Mouse (Mus musculus): ENCODE measurements at regions not wholly inside any gene's neighbourhood (a gene's known extent, or its start where the extent isn't known, plus 50 kb on each side); places are given as distances from the start of the nearest gene placed in this dataset.
"Not testable (repeated sequence)": the region's sequence is repeated elsewhere in the genome, so short reads cannot be mapped to it uniquely, and the experiment has no call there.

DNA sequence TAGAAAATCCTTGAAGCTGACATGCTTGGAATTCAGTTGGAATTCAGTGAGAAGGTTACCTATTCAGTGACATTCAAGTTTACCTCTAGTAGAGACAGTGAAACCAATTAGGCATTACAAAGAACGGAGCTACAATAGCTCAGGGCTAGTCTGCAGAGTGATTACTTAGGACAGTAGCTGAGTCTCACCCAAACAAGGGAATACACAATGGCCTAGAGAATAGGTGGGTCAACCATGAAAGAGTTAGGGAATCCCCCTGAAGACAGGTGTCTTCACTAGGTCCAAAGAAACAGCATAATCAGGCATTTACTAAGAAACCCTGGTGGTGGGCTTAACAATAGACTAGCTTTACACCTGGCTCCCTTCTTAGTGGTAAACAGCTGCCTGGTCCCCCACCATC, 2053.7 kb downstream of the Hace1 start:
- TF ChIP-seq HCFC1 (IDR thresholded peaks at IDR 0.05; ENCODE audit: borderline replicate concordance, insufficient read depth, low read length); ZC3H11A (IDR thresholded peaks at IDR 0.05; ENCODE audit: borderline replicate concordance, low read depth, low read length); MAFK (IDR thresholded peaks at IDR 0.05; ENCODE audit: insufficient read depth, low read depth, low read length); CHD2 (IDR thresholded peaks at IDR 0.05; ENCODE audit: low read depth, low read length); ZNF384 (IDR thresholded peaks at IDR 0.05; ENCODE audit: low read depth, low read length): not testable (repeated sequence)

Data from ES-E14 (cell line).